Mouse (Mus musculus) neural tube, embryonic 12.5 days (tissue): ENCODE results near the gene Chst10. TPM values are rescaled to one million over a fixed set of nuclear protein-coding genes. Genes with fewer than 3 reads are reported as not detected.

ENCODE experiments used
- ATAC-seq: fragments of 200-750 bp; cut with Nextera tagmentation; 2 replicates; pipeline ENCODE4 v1.8.0; 2017; ENCODE audit warnings: low read depth, mild to moderate bottlenecking, moderate TSS enrichment, moderate library complexity; ENCODE audit not compliant: low FRiP score
- H3K27ac ChIP-seq: fragments of 300-500 bp; sonication (generic); 2 replicates; pipeline ENCODE4 v1.5.1; 2016
- H3K27me3 ChIP-seq: fragments of 300-500 bp; sonication (generic); replicated peaks from 2 replicates; pipeline ENCODE4 v1.6.1; 2016; ENCODE audit warnings: mild to moderate bottlenecking
- H3K36me3 ChIP-seq: fragments of 300-500 bp; sonication (generic); 2 replicates; pipeline ENCODE4 v1.6.1; 2016; ENCODE audit warnings: mild to moderate bottlenecking
- H3K4me1 ChIP-seq: fragments of 300-500 bp; sonication (generic); 2 replicates; pipeline ENCODE4 v1.6.1; 2016
- H3K4me2 ChIP-seq: fragments of 300-500 bp; sonication (generic); replicated peaks from 2 replicates; pipeline ENCODE4 v1.6.1; 2016; ENCODE audit warnings: mild to moderate bottlenecking
- H3K4me3 ChIP-seq: fragments of 300-500 bp; sonication (generic); 2 replicates; pipeline ENCODE4 v1.5.1; 2016
- H3K9ac ChIP-seq: fragments of 300-500 bp; sonication (generic); 2 replicates; pipeline ENCODE4 v1.6.1; 2016; ENCODE audit warnings: mild to moderate bottlenecking
- H3K9me3 ChIP-seq: fragments of 300-500 bp; sonication (generic); 2 replicates; pipeline ENCODE4 v1.6.1; 2016; ENCODE audit warnings: mild to moderate bottlenecking
- WGBS: fragments of 180-500 bp; shearing (Covaris S2); methylation state at CpG from one replicate; pipeline ENCODE4 v1.1.7; 2016; 5-methylcytosine and 5-hydroxymethylcytosine counted together
- polyA plus RNA-seq: library from polyadenylated mRNA; unstranded; fragments of >200 nt; fragmentation: Nextera tagmentation; extraction: Ambion mirVana; gene quantifications from 2 replicates; pipeline ENCODE4 v1.2.1, GENCODE M21; 2016

Gene Chst10
- polyA plus RNA-seq, 1 experiment from 2014 or later, result 29.4 TPM

- no peak overlapping the region for H3K9ac ChIP-seq
- H3K4me3 ChIP-seq, result no peak overlapping the region
- H3K4me1 ChIP-seq, result peaks cover 14% of the 10 kb centered on the region
- H3K27ac ChIP-seq, result no peak overlapping the region
- no peaks in the 10 kb centered on the region for H3K27me3 ChIP-seq
- H3K9me3 ChIP-seq, result no peaks in the 10 kb centered on the region
- H3K4me2 ChIP-seq, result no peak overlapping the region
- no peak for ATAC-seq
- H3K36me3 ChIP-seq, result peaks cover 7% of the 10 kb centered on the region; the same call in 1 of the 2 replicates
- WGBS, result 94% methylated on average over 6 of the region's 6 CpGs
Observed at GRCm38 (mm10) chr1:38888803-38889202, 9.2 kb downstream of the Chst10 start.

- Histone ChIP-seq H3K9ac (no peak overlapping the region), H3K4me1 (no peaks in the 10 kb centered on the region), H3K36me3 (peaks cover 18% of the 10 kb centered on the region; the same call in 1 of the 2 replicates), H3K9me3 (no peaks in the 10 kb centered on the region), H3K27ac (no peak overlapping the region), H3K4me3 (no peak overlapping the region), H3K27me3 (no peaks in the 10 kb centered on the region), H3K4me2 (no peak overlapping the region)
- no peak for ATAC-seq
- 52% methylated on average over 3 of the region's 6 CpGs for WGBS
Observed at GRCm38 (mm10) chr1:38887011-38887410, 10.9 kb downstream of the Chst10 start.

GRCm38 (mm10) chr1:38886602-38887001 lies 11.4 kb downstream of the Chst10 start:
- H3K9ac ChIP-seq, result no peak overlapping the region
- H3K4me1 ChIP-seq, result no peaks in the 10 kb centered on the region
- H3K4me3 ChIP-seq, result no peak overlapping the region
- no peaks in the 10 kb centered on the region for H3K27me3 ChIP-seq
- H3K9me3 ChIP-seq, result no peaks in the 10 kb centered on the region
- WGBS, result 91% methylated on average over 2 of the region's 2 CpGs
- no peak for ATAC-seq
- H3K4me2 ChIP-seq, result no peak overlapping the region
- H3K36me3 ChIP-seq, result peaks cover 17% of the 10 kb centered on the region; the same call in 1 of the 2 replicates
- no peak overlapping the region for H3K27ac ChIP-seq

GRCm38 (mm10) chr1:38885956-38886355 lies 12.0 kb downstream of the Chst10 start:
- no peak overlapping the region for H3K27ac ChIP-seq
- H3K36me3 ChIP-seq, result peaks cover 15% of the 10 kb centered on the region; the same call in 1 of the 2 replicates
- H3K4me1 ChIP-seq, result no peaks in the 10 kb centered on the region
- 75% methylated on average over 2 of the region's 2 CpGs for WGBS
- H3K27me3 ChIP-seq, result no peaks in the 10 kb centered on the region
- no peaks in the 10 kb centered on the region for H3K9me3 ChIP-seq
- H3K4me2 ChIP-seq, result no peak overlapping the region
- H3K4me3 ChIP-seq, result no peak overlapping the region
- H3K9ac ChIP-seq, result no peak overlapping the region
- ATAC-seq, result no peak

- Histone ChIP-seq H3K36me3 (peaks cover 15% of the 10 kb centered on the region; the same call in 1 of the 2 replicates), H3K27ac (no peak overlapping the region)
- WGBS, result 89% methylated on average over 9 of the region's 9 CpGs
Observed at GRCm38 (mm10) chr1:38883766-38884165, 14.2 kb downstream of the Chst10 start.

GRCm38 (mm10) chr1:38882746-38883145 lies 15.2 kb downstream of the Chst10 start:
- no peaks in the 10 kb centered on the region for H3K27me3 ChIP-seq
- H3K27ac ChIP-seq, result no peak overlapping the region
- peaks cover 15% of the 10 kb centered on the region; the same call in 1 of the 2 replicates for H3K36me3 ChIP-seq
- no peak overlapping the region for H3K4me2 ChIP-seq
- H3K9ac ChIP-seq, result no peak overlapping the region
- H3K9me3 ChIP-seq, result no peaks in the 10 kb centered on the region; the same call in 1 of the 2 replicates
- no peaks in the 10 kb centered on the region for H3K4me1 ChIP-seq
- H3K4me3 ChIP-seq, result no peak overlapping the region
- 90% methylated on average over 4 of the region's 4 CpGs for WGBS
- ATAC-seq, result no peak

More at GRCm38 (mm10) chr1:38883766-38884165, 14.2 kb downstream of the Chst10 start:
- H3K27me3 ChIP-seq, result no peaks in the 10 kb centered on the region
- H3K4me1 ChIP-seq, result no peaks in the 10 kb centered on the region
- no peak for ATAC-seq
- no peaks in the 10 kb centered on the region; the same call in 1 of the 2 replicates for H3K9me3 ChIP-seq
- no peak overlapping the region for H3K4me3 ChIP-seq
- H3K9ac ChIP-seq, result no peak overlapping the region
- no peak overlapping the region for H3K4me2 ChIP-seq

- no peak overlapping the region for H3K27ac ChIP-seq
- no peak overlapping the region for H3K4me2 ChIP-seq
- 82% methylated on average over 4 of the region's 4 CpGs for WGBS
- H3K9me3 ChIP-seq, result no peaks in the 10 kb centered on the region; the same call in 1 of the 2 replicates
- no peak overlapping the region for H3K4me3 ChIP-seq
- H3K36me3 ChIP-seq, result peaks cover 15% of the 10 kb centered on the region; the same call in 1 of the 2 replicates
- H3K27me3 ChIP-seq, result no peaks in the 10 kb centered on the region
- H3K4me1 ChIP-seq, result no peaks in the 10 kb centered on the region
- no peak overlapping the region for H3K9ac ChIP-seq
- no peak for ATAC-seq
Observed at GRCm38 (mm10) chr1:38881366-38881765, 16.6 kb downstream of the Chst10 start.

GRCm38 (mm10) chr1:38876671-38877382 lies 21.1 kb downstream of the Chst10 start:
- H3K4me1 ChIP-seq, result no peaks in the 10 kb centered on the region
- no peak overlapping the region for H3K4me2 ChIP-seq
- H3K27me3 ChIP-seq, result no peaks in the 10 kb centered on the region
- no peak overlapping the region for H3K27ac ChIP-seq
- no peak overlapping the region for H3K4me3 ChIP-seq
- peaks cover 13% of the 10 kb centered on the region; the same call in 1 of the 2 replicates for H3K36me3 ChIP-seq
- H3K9ac ChIP-seq, result no peak overlapping the region
- no peak for ATAC-seq
- H3K9me3 ChIP-seq, result no peaks in the 10 kb centered on the region; the same call in 1 of the 2 replicates
- WGBS, result 63% methylated on average over 5 of the region's 5 CpGs

GRCm38 (mm10) chr1:38873911-38874310 lies 24.1 kb downstream of the Chst10 start:
- no peaks in the 10 kb centered on the region; the same call in 1 of the 2 replicates for H3K4me1 ChIP-seq
- 89% methylated on average over 5 of the region's 5 CpGs for WGBS

GRCm38 (mm10) chr1:38871834-38872233 lies 26.1 kb downstream of the Chst10 start:
- 75% methylated on average over 6 of the region's 6 CpGs for WGBS
- Histone ChIP-seq H3K4me1 (no peaks in the 10 kb centered on the region; the same call in 1 of the 2 replicates), H3K27ac (no peak overlapping the region), H3K9me3 (no peaks in the 10 kb centered on the region), H3K36me3 (peaks cover 39% of the 10 kb centered on the region), H3K4me2 (no peak overlapping the region), H3K9ac (no peak overlapping the region), H3K27me3 (no peaks in the 10 kb centered on the region), H3K4me3 (no peak overlapping the region)
- ATAC-seq, result no peak

More at GRCm38 (mm10) chr1:38873911-38874310, 24.1 kb downstream of the Chst10 start:
- no peak for ATAC-seq
- H3K9ac ChIP-seq, result no peak overlapping the region
- no peak overlapping the region for H3K4me2 ChIP-seq
- no peaks in the 10 kb centered on the region; the same call in 1 of the 2 replicates for H3K9me3 ChIP-seq
- no peak overlapping the region for H3K27ac ChIP-seq
- H3K36me3 ChIP-seq, result peaks cover 23% of the 10 kb centered on the region; the same call in 1 of the 2 replicates
- no peak overlapping the region for H3K4me3 ChIP-seq
- no peaks in the 10 kb centered on the region for H3K27me3 ChIP-seq

- Histone ChIP-seq H3K36me3 (peaks cover 60% of the 10 kb centered on the region), H3K4me1 (no peaks in the 10 kb centered on the region; the same call in 1 of the 2 replicates), H3K9ac (no peak overlapping the region), H3K27ac (no peak overlapping the region), H3K27me3 (no peaks in the 10 kb centered on the region), H3K4me2 (no peak overlapping the region), H3K4me3 (no peak overlapping the region), H3K9me3 (no peaks in the 10 kb centered on the region)
- 52% methylated on average over 13 of the region's 13 CpGs for WGBS
- ATAC-seq, result no peak
Observed at GRCm38 (mm10) chr1:38869398-38870195, 28.4 kb downstream of the Chst10 start.

GRCm38 (mm10) chr1:38866242-38866641 lies 31.7 kb downstream of the Chst10 start:
- Histone ChIP-seq H3K4me3 (no peak overlapping the region), H3K36me3 (peaks cover 49% of the 10 kb centered on the region), H3K4me2 (no peak overlapping the region), H3K9ac (no peak overlapping the region), H3K4me1 (no peaks in the 10 kb centered on the region; the same call in 1 of the 2 replicates), H3K27me3 (no peaks in the 10 kb centered on the region), H3K27ac (no peak overlapping the region), H3K9me3 (no peaks in the 10 kb centered on the region)
- no peak for ATAC-seq
- WGBS, result 73% methylated on average over 5 of the region's 5 CpGs
